ENCODE assay signal across 8 mouse cellular contexts in genomic region chr9:66975239-66975645, GRCm38 (mm10). TPM values are rescaled to one million over a fixed set of nuclear protein-coding genes. Genes with fewer than 3 reads are reported as not detected.
A peak's percentile ranks its signal among the peaks of the same experiment; 100 is the strongest.
DNase-seq lines count a peak whose midpoint lies in the region; ATAC-seq lines count a peak whose summit lies in the region.

Lactb (minus strand) TSS chr9:66975484.

- no peaks in the 10 kb centered on the region for H3K27me3 ChIP-seq in hindbrain, embryonic 11.5 days (ENCODE audit: control insufficient read depth, insufficient read depth, low read length)

- DNase-seq in MN1 (ENCODE audit: low spot score), result peak; percentile 92
- peak; percentile 95 for DNase-seq in cerebellum, adult 9-10 months
- DNase-seq in frontal cortex, adult 2 months (ENCODE audit: extremely low spot score in 1 of 2, low spot score in 1 of 2), result peak; percentile 92 to 96
- peak; percentile 94 for DNase-seq in hindbrain, embryonic 11.5 days (ENCODE audit: low spot score)
- peak; percentile 90 to 94 for DNase-seq in layer of hippocampus, postnatal 14 days (ENCODE audit: low spot score in 2 of 2)
- peak; percentile 97 for DNase-seq in lung, postnatal 14 days
- DNase-seq in retina, adult 2 months (ENCODE audit: low read depth, low spot score), result peak; percentile 79
- DNase-seq in thymus, postnatal 36 days, result peak; percentile 95

- peak within 1 kb of the TSS; percentile 75 for H3K27ac ChIP-seq in hindbrain, embryonic 11.5 days (ENCODE audit: low read depth, low read length)

- no peaks in the 10 kb centered on the region for H3K4me1 ChIP-seq in hindbrain, embryonic 11.5 days (replicated peaks; ENCODE audit: control insufficient read depth, insufficient read depth, low read length)

- peak; percentile 97 for ATAC-seq in hindbrain, embryonic 11.5 days (ENCODE audit: low FRiP score)

- H3K4me3 ChIP-seq in hindbrain, embryonic 11.5 days (ENCODE audit: low read depth, low read length), result peak within 1 kb of the TSS; percentile 71

- WGBS in hindbrain, embryonic 11.5 days, result 1% methylated on average over 14 of the region's 32 CpGs

- H3K36me3 ChIP-seq in hindbrain, embryonic 11.5 days (ENCODE audit: control insufficient read depth, insufficient read depth, low read length), result no peaks in the 10 kb centered on the region

- H3K4me2 ChIP-seq in hindbrain, embryonic 11.5 days (replicated peaks; ENCODE audit: low read depth, low read length), result peak within 1 kb of the TSS; percentile 50

- H3K9me3 ChIP-seq in hindbrain, embryonic 11.5 days (ENCODE audit: control insufficient read depth, low read length), result no peaks in the 10 kb centered on the region

- peak within 1 kb of the TSS; percentile 64 for H3K9ac ChIP-seq in hindbrain, embryonic 11.5 days (ENCODE audit: low read depth, low read length)

RNA-seq across cellular contexts. Expression of gene Lactb, which starts in this region (rescaled TPM):
- 20.4 and 21.0 TPM in 2 replicates for polyA plus RNA-seq in frontal cortex, adult 2 months (2012; rRNA removed)
- 11.2 and 12.0 TPM in 2 replicates for polyA plus RNA-seq in hindbrain, embryonic 11.5 days (2014; fragmentation: Nextera tagmentation; extraction: Ambion mirVana)
- total RNA-seq in layer of hippocampus, postnatal 14 days (2021), result 10 to 100 TPM; 15.2 to 18.0 TPM

Comparison
In these comparisons a context has a peak if more than half of its experiments do, and no peak if none do; other contexts are left out.
1. Peak in every context shown above with its lines: DNase-seq, ATAC-seq, H3K4me3 ChIP-seq and H3K27ac ChIP-seq.